21 mouse cellular contexts compared by ENCODE assay signal in genomic region chr17:79743507-79743906, GRCm38 (mm10). TPM values are rescaled to one million over a fixed set of nuclear protein-coding genes. Genes with fewer than 3 reads are reported as not detected.
"Had no signal": no experiment of that assay in that cellular context is flagged by ENCODE, and none has a peak within 500 bp of the region (broad histone marks: within the 10 kb centered on the region; RNA-seq: fewer than 3 reads in every experiment).

No protein-coding gene starts in this region.

- H3K4me3 ChIP-seq: lung, embryonic 15.5 days; megakaryocyte, embryonic 14.5 days; midbrain, embryonic 13.5 days; midbrain, embryonic 15.5 days; neural tube, embryonic 12.5 days; stomach, embryonic 15.5 days had no signal

- H3K9me3 ChIP-seq: lung, embryonic 15.5 days; midbrain, embryonic 13.5 days; midbrain, embryonic 15.5 days; neural tube, embryonic 12.5 days; stomach, embryonic 15.5 days had no signal

- H3K36me3 ChIP-seq: lung, embryonic 15.5 days; midbrain, embryonic 13.5 days; midbrain, embryonic 15.5 days; neural tube, embryonic 12.5 days; stomach, embryonic 15.5 days had no signal

- H3K4me1 ChIP-seq: megakaryocyte, embryonic 14.5 days; midbrain, embryonic 15.5 days had no signal

- H3K4me2 ChIP-seq: lung, embryonic 15.5 days; midbrain, embryonic 11.5 days; midbrain, embryonic 13.5 days; midbrain, embryonic 15.5 days; neural tube, embryonic 12.5 days; stomach, embryonic 15.5 days had no signal

- H3K27ac ChIP-seq: lung, embryonic 15.5 days; macrophage; midbrain, embryonic 13.5 days; midbrain, embryonic 15.5 days; neural tube, embryonic 12.5 days; stomach, embryonic 15.5 days; stomach, postnatal 0 days had no signal

- H3K9ac ChIP-seq: liver, postnatal 0 days; lung, embryonic 15.5 days; midbrain, embryonic 13.5 days; midbrain, embryonic 15.5 days; neural tube, embryonic 12.5 days; stomach, embryonic 15.5 days had no signal

- H3K27me3 ChIP-seq: lung, embryonic 15.5 days; megakaryocyte, embryonic 14.5 days; midbrain, embryonic 13.5 days; midbrain, embryonic 15.5 days; neural tube, embryonic 12.5 days; stomach, embryonic 15.5 days had no signal

- ATAC-seq: liver, postnatal 0 days; lung, postnatal 0 days; midbrain, embryonic 13.5 days; midbrain, embryonic 15.5 days had no signal

- DNase-seq: liver, postnatal 0 days; lung, adult 2 months; lung, postnatal 14 days; lung, postnatal 36 days; right cerebral cortex, postnatal 14 days; thymus, adult 2 months; thymus, postnatal 14 days; thymus, postnatal 36 days had no signal

RNA-seq across cellular contexts. Expression of gene Cyp1b1, which starts 28.6 kb away (rescaled TPM):
- total RNA-seq: megakaryocyte progenitor cell, adult 5-6 weeks; monocyte, adult 5-6 weeks; neutrophil, adult 5-6 weeks had no signal
